Mouse (Mus musculus) liver, embryonic 12.5 days (tissue): ENCODE measurements around the gene Eif5a. TPM values are rescaled to one million over a fixed set of nuclear protein-coding genes. Genes with fewer than 3 reads are reported as not detected.

ENCODE experiments used
- ATAC-seq: fragments of 200-750 bp; cut with Nextera tagmentation; 2 replicates; pipeline ENCODE4 v1.8.0; 2017; ENCODE audit warnings: moderate number of reproducible peaks, mild to moderate bottlenecking, moderate library complexity
- H3K27ac ChIP-seq: fragments of 300-500 bp; sonication (generic); 2 replicates; pipeline ENCODE4 v1.5.1; 2016; ENCODE audit warnings: mild to moderate bottlenecking
- H3K27me3 ChIP-seq: fragments of 300-500 bp; sonication (generic); replicated peaks from 2 replicates; pipeline ENCODE4 v1.6.1; 2016; ENCODE audit warnings: mild to moderate bottlenecking, moderate library complexity
- H3K36me3 ChIP-seq: fragments of 300-500 bp; sonication (generic); 2 replicates; pipeline ENCODE4 v1.6.1; 2016; ENCODE audit warnings: mild to moderate bottlenecking, moderate library complexity
- H3K4me1 ChIP-seq: fragments of 300-500 bp; sonication (generic); 2 replicates; pipeline ENCODE4 v1.6.1; 2016
- H3K4me2 ChIP-seq: fragments of 300-500 bp; sonication (generic); 2 replicates; pipeline ENCODE4 v1.6.1; 2016; ENCODE audit warnings: mild to moderate bottlenecking, moderate library complexity
- H3K4me3 ChIP-seq: fragments of 300-500 bp; sonication (generic); 2 replicates; pipeline ENCODE4 v1.5.1; 2016; ENCODE audit warnings: mild to moderate bottlenecking, moderate library complexity
- H3K9ac ChIP-seq: fragments of 300-500 bp; sonication (generic); 2 replicates; pipeline ENCODE4 v1.6.1; 2016; ENCODE audit warnings: mild to moderate bottlenecking, moderate library complexity
- H3K9me3 ChIP-seq: fragments of 300-500 bp; sonication (generic); replicated peaks from 2 replicates; pipeline ENCODE4 v1.6.1; 2016; ENCODE audit warnings: mild to moderate bottlenecking, moderate library complexity
- WGBS: fragments of 180-500 bp; shearing (Covaris S2); methylation state at CpG from one replicate; pipeline ENCODE4 v1.1.7; 2016; ENCODE audit not compliant: insufficient replicate concordance; 5-methylcytosine and 5-hydroxymethylcytosine counted together
- polyA plus RNA-seq: library from polyadenylated mRNA; unstranded; fragments of >200 nt; fragmentation: Nextera tagmentation; extraction: Ambion mirVana; gene quantifications from 2 replicates; pipeline ENCODE4 v1.2.1, GENCODE M21; 2016

The Eif5a gene
- polyA plus RNA-seq, 1 experiment from 2014 or later: 2,266 TPM

DNA sequence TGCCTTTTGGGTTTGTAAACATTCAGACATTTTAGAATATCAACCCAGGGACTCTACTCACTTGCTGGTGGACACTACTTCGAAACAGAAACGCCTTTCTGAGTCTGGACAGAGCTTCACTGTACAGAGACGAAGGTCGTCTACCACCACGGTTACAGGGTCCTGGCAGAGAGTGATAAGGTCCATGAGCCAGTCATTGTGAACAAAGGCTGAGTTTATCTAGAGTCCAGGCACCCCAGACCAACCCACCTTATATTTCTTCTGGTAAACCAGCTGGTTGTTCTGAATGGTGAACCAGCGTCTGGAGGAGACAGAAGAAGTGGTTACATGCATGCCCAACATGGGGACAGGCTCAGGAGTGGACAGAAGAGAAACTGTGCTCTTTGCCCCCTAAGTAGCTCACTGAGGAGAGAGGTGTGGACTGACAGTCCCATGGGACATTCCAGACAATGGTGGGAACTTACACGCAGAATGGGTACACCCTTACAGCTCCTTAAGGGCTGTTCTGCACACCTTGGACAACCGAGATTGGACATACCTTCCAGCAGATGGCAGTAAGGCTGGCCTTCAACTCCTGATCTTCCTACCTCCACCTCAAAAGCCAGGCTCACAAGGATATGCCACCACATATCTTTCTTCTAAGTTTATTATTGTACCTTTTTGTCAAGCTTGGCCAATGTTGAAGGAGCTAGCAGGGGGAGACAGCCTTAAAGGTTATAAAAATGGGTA lies 34.7 kb downstream of the Eif5a start:
- Histone ChIP-seq H3K4me3 (peak overlapping the region; percentile 10; the same call in 1 of the 2 replicates), H3K9ac (peak overlapping the region; percentile 33), H3K4me2 (peak overlapping the region; percentile 55), H3K27ac (peak overlapping the region; percentile 80), H3K36me3 (no peaks in the 10 kb centered on the region), H3K4me1 (peaks cover 77% of the 10 kb centered on the region), H3K9me3 (no peaks in the 10 kb centered on the region), H3K27me3 (no peaks in the 10 kb centered on the region)
- WGBS: 29% methylated on average over 8 of the region's 8 CpGs
- peak; percentile 90 for ATAC-seq

DNA sequence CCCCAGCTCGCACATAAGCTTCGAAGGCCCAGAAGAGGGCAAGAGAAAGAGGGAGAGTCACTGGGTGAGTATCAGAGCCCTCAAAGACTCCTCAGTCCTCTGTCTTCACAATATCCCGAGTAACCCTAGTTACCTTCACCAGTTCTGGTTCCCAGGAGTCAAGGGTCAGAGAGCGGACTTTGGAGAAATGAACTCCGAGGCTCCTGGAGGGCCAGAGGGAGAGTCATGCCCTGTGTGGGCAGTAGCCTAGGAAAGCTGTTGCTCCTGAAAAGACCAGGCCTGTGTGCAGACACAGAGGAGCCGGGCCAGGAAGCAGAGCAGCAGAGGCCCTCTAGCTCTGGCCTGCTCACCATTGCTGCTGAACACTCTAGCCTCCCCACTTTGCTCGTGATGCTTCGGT lies 37.1 kb downstream of the Eif5a start:
- H3K27me3 ChIP-seq: no peaks in the 10 kb centered on the region
- no peak overlapping the region for H3K4me2 ChIP-seq
- ATAC-seq: no peak
- peak overlapping the region; percentile 41; the same call in 1 of the 2 replicates for H3K27ac ChIP-seq
- no peak overlapping the region for H3K9ac ChIP-seq
- 70% methylated on average over 8 of the region's 8 CpGs for WGBS
- no peak overlapping the region for H3K4me3 ChIP-seq
- H3K9me3 ChIP-seq: no peaks in the 10 kb centered on the region
- H3K36me3 ChIP-seq: no peaks in the 10 kb centered on the region
- H3K4me1 ChIP-seq: peaks cover 80% of the 10 kb centered on the region

DNA sequence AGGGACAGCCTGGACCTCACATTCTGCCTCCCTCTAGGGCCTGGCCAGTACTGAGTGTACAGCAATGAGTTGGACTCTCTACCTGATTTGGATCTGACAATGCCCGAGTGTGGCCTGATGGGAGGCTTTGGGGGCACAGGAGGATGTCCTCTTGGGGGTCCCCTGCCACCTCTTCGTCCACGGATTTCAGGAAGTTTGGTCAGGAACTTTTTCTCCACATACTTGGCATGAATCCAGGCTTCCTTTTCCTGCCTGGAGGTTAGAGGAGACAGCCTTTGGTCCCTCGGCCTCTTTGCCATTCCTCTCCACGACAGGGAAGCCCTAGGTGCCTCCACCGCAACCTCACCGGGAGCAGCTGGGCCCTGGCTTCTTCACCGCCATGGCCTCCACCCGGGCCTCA lies 37.5 kb downstream of the Eif5a start:
- no peaks in the 10 kb centered on the region for H3K36me3 ChIP-seq
- no peaks in the 10 kb centered on the region for H3K9me3 ChIP-seq
- no peak for ATAC-seq
- no peaks in the 10 kb centered on the region for H3K27me3 ChIP-seq
- peak overlapping the region; percentile 41; the same call in 1 of the 2 replicates for H3K27ac ChIP-seq
- no peak overlapping the region for H3K9ac ChIP-seq
- H3K4me1 ChIP-seq: peaks cover 82% of the 10 kb centered on the region
- H3K4me3 ChIP-seq: no peak overlapping the region
- 74% methylated on average over 9 of the region's 9 CpGs for WGBS
- no peak overlapping the region for H3K4me2 ChIP-seq

GRCm38 (mm10) chr11:69883527-69884151 lies 38.1 kb downstream of the Eif5a start:
- Histone ChIP-seq H3K4me2 (no peak overlapping the region), H3K27ac (no peak overlapping the region), H3K9me3 (no peaks in the 10 kb centered on the region), H3K4me3 (no peak overlapping the region), H3K36me3 (no peaks in the 10 kb centered on the region), H3K9ac (no peak overlapping the region), H3K27me3 (no peaks in the 10 kb centered on the region), H3K4me1 (peaks cover 88% of the 10 kb centered on the region)
- 80% methylated on average over 8 of the region's 8 CpGs for WGBS
- no peak for ATAC-seq

GRCm38 (mm10) chr11:69883066-69883465 lies 38.7 kb downstream of the Eif5a start:
- WGBS: 59% methylated on average over 4 of the region's 4 CpGs
- no peak for ATAC-seq
- Histone ChIP-seq H3K9me3 (no peaks in the 10 kb centered on the region), H3K9ac (no peak overlapping the region), H3K27me3 (no peaks in the 10 kb centered on the region), H3K36me3 (no peaks in the 10 kb centered on the region), H3K4me3 (no peak overlapping the region), H3K27ac (no peak overlapping the region), H3K4me1 (peaks cover 89% of the 10 kb centered on the region), H3K4me2 (no peak overlapping the region)

DNA sequence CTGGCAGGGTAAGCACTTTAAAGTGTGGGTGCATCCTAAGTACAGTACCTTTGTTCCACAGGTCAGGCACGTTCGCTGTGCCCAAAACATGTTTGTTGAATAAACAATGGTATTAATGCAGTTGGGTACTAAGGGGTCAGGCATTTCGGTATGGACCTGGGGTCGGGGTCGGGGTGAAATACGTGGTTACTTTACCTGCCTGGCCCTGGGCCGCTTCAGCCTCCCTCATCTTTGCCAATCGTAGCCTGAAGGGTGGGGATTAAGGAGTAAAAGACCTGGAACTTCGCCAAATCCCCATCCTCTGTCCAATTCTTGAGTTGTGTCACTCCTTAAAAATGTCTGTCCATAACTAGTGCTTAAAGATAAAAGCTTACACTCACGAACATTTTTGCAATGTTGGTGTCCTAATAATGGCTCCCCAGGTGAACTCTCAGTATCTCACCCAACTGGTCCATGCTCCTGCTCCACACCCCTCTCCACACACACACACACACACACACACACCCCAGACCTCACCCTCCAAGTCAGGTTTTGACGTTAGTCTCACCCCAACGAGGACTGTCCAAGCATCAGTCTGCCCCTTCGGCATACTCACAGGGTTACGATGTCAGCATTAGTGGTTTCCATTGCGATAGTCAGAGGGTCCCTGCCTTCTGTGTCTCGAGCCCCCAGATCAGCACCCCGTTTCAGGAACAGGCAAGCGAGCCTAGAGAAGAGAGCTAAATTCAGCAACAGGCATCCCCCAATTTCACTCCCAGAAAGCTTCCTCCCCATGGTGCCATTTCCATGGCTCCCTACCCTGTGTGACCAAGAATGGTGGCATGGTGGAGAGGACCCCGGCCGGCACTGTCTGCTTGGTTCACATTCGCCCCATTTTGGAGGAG lies 39.7 kb downstream of the Eif5a start:
- no peaks in the 10 kb centered on the region for H3K27me3 ChIP-seq
- peak overlapping the region; percentile 73 for H3K9ac ChIP-seq
- no peak for ATAC-seq
- no peaks in the 10 kb centered on the region for H3K36me3 ChIP-seq
- peak overlapping the region; percentile 65 for H3K4me3 ChIP-seq
- peak overlapping the region; percentile 96 for H3K4me2 ChIP-seq
- H3K27ac ChIP-seq: peak overlapping the region; percentile 87; the same call in 1 of the 2 replicates
- peaks cover 89% of the 10 kb centered on the region for H3K4me1 ChIP-seq
- WGBS: 70% methylated on average over 21 of the region's 21 CpGs
- no peaks in the 10 kb centered on the region for H3K9me3 ChIP-seq

DNA sequence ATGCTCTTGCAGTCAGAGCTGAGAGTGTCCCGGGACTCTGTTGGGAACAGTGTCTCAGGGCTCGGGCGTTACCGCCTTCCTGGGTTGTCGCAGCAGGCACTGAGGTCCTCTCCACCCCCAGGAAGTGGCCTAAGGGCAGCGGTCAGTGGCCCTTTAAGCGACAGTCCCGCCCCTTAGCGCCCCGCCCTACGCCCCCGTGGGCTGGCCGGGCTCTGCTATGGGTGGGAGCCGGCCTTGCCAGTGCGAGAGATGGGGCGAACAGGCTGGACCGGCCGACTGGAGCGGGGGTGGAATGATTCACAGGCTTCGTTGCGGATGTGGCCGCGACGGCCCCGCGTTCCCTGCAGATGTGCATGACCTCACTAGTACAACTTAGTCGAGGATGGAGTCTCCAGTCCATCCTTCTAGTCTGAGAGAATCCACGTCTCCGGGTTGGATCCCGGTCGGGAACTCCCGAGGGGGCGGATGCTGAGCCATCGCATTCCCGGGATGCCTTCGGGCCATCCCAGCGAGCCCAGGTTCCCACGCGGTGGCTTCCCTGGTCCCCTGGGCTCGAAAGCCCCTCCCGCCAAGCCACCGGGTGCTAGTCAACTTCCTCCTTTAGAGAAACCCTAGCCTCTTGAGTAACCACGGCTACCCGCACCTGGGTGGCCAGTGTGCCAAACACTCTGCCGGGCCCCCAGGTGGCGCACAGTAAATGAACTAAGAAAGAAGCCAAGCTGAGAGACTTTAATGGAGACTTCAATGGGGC lies 40.7 kb downstream of the Eif5a start, which contains the start of gene Kctd11:
Gene Kctd11, minus strand, starts transcription at position 554 of the 751 bp plus-strand sequence.
- Histone ChIP-seq H3K9ac (peak within 1 kb of the TSS; percentile 73), H3K27me3 (no peaks in the 10 kb centered on the region), H3K4me2 (peak within 1 kb of the TSS; percentile 96), H3K4me3 (peak within 1 kb of the TSS; percentile 65), H3K36me3 (no peaks in the 10 kb centered on the region), H3K9me3 (no peaks in the 10 kb centered on the region), H3K4me1 (peaks cover 89% of the 10 kb centered on the region), H3K27ac (peak within 1 kb of the TSS; percentile 87)
- peak; percentile 78 for ATAC-seq
- under 1% methylated on average over 46 of the region's 46 CpGs for WGBS

DNA sequence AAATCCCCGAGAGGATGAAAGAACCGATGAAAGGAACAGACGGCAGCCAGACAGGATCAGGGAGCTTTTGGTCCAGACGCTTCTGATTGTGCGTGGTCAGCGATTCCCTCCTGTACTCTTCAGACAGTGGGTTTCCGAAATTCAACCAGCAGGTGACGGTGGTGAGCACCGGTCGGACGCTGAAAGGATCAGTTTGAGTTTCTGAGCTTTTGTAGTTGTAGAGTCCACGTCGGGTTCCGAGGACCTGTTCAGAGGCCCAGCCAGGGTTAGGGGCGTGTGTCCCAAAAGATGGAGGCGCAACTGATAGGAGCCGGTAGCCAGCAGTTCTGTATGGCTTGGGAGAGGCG lies 41.3 kb downstream of the Eif5a start:
- 1% methylated on average over 18 of the region's 18 CpGs for WGBS
- H3K36me3 ChIP-seq: no peaks in the 10 kb centered on the region
- H3K4me3 ChIP-seq: peak overlapping the region; percentile 65
- no peaks in the 10 kb centered on the region for H3K27me3 ChIP-seq
- H3K9ac ChIP-seq: peak overlapping the region; percentile 73
- peak overlapping the region; percentile 87 for H3K27ac ChIP-seq
- peak overlapping the region; percentile 96 for H3K4me2 ChIP-seq
- peak; percentile 53 for ATAC-seq
- H3K4me1 ChIP-seq: peaks cover 90% of the 10 kb centered on the region
- no peaks in the 10 kb centered on the region for H3K9me3 ChIP-seq

GRCm38 (mm10) chr11:69879711-69880110 lies 42.0 kb downstream of the Eif5a start:
- Histone ChIP-seq H3K27ac (peak overlapping the region; percentile 87), H3K4me3 (peak overlapping the region; percentile 65), H3K9me3 (no peaks in the 10 kb centered on the region), H3K9ac (peak overlapping the region; percentile 73), H3K36me3 (no peaks in the 10 kb centered on the region), H3K4me1 (peaks cover 89% of the 10 kb centered on the region), H3K4me2 (peak overlapping the region; percentile 96), H3K27me3 (no peaks in the 10 kb centered on the region)
- WGBS: 73% methylated on average over 15 of the region's 15 CpGs
- ATAC-seq: no peak

DNA sequence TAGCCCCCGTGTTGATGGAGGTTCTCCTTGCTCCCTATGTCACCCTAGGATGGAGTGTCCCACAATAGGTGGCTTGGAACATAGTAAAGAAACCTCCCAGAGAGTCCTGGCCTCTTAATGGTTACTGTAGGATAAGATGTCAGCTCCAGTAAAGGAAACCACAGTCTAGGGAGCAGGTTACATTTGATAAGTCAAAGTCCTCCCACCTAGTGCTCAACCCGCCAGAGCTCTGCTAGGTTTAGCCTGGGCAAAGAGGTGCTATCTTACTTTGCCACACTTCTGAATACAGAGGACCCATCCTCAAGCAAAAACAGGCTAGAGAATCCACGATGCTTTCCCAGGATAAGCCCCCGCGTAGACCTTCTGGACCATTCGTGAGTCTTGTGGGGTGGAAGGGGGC lies 42.8 kb downstream of the Eif5a start:
- peak overlapping the region; percentile 87 for H3K27ac ChIP-seq
- ATAC-seq: peak; percentile 72
- 28% methylated on average over 6 of the region's 6 CpGs for WGBS
- H3K36me3 ChIP-seq: no peaks in the 10 kb centered on the region
- H3K9ac ChIP-seq: peak overlapping the region; percentile 73
- H3K4me1 ChIP-seq: peaks cover 85% of the 10 kb centered on the region
- H3K27me3 ChIP-seq: no peaks in the 10 kb centered on the region
- peak overlapping the region; percentile 96 for H3K4me2 ChIP-seq
- peak overlapping the region; percentile 65; the same call in 1 of the 2 replicates for H3K4me3 ChIP-seq
- no peaks in the 10 kb centered on the region for H3K9me3 ChIP-seq

GRCm38 (mm10) chr11:69878399-69878798 lies 43.4 kb downstream of the Eif5a start:
- Histone ChIP-seq H3K4me1 (peaks cover 80% of the 10 kb centered on the region), H3K9ac (no peak overlapping the region), H3K4me2 (peak overlapping the region; percentile 96), H3K9me3 (no peaks in the 10 kb centered on the region), H3K27me3 (no peaks in the 10 kb centered on the region), H3K4me3 (no peak overlapping the region), H3K36me3 (no peaks in the 10 kb centered on the region), H3K27ac (peak overlapping the region; percentile 87)
- ATAC-seq: no peak
- WGBS: 82% methylated on average over 3 of the region's 3 CpGs
